ENCODE assay signal across 31 mouse cellular contexts in the genomic region with DNA sequence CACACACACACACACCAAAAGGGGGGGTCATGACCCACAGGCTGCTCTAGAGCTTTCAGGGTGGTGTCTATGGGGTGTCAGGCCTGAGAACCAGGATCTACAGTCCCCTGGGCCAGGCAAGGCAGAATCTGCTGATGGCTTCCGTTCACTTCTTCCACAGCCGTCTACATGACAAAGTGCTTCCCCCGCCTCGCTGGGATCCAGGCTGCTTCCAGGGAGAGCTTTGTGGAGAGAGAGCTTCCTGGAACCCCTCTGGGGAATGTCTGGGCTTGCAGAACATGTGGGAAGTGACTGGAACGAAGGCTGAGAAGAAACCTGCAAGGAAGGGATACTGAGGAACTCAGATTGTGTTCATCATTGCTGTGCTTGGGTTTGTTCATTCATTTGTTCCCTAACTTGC. TPM values are rescaled to one million over a fixed set of nuclear protein-coding genes. Genes with fewer than 3 reads are reported as not detected.
"Had no signal": no experiment of that assay in that cellular context is flagged by ENCODE, and none has a peak within 500 bp of the region (broad histone marks: within the 10 kb centered on the region; RNA-seq: fewer than 3 reads in every experiment).

No protein-coding gene starts in this region.

- H3K4me1 ChIP-seq: kidney, embryonic 15.5 days; limb, embryonic 12.5 days; liver, embryonic 13.5 days; liver, embryonic 15.5 days had no signal

- H3K4me2 ChIP-seq: heart, embryonic 12.5 days; hindbrain, embryonic 12.5 days; hindbrain, embryonic 14.5 days; intestine, embryonic 15.5 days; kidney, embryonic 15.5 days; limb, embryonic 12.5 days; liver, embryonic 11.5 days; liver, embryonic 13.5 days; liver, embryonic 15.5 days had no signal

- H3K4me3 ChIP-seq: gastrocnemius, adult 2 months; heart, embryonic 10.5 days; heart, embryonic 12.5 days; hindbrain, embryonic 10.5 days; hindbrain, embryonic 12.5 days; intestine, embryonic 15.5 days; kidney, embryonic 15.5 days; layer of hippocampus, adult 2 months; left cerebral cortex, adult 2 months; limb, embryonic 10.5 days; limb, embryonic 12.5 days; liver, embryonic 13.5 days; liver, embryonic 15.5 days had no signal

- H3K27ac ChIP-seq: gastrocnemius, adult 2 months; heart, embryonic 10.5 days; hindbrain, embryonic 10.5 days; hindbrain, embryonic 12.5 days; hindbrain, embryonic 14.5 days; intestine, embryonic 15.5 days; kidney, embryonic 15.5 days; kidney, postnatal 0 days; layer of hippocampus, adult 2 months; left cerebral cortex, adult 2 months; limb, embryonic 10.5 days; limb, embryonic 12.5 days; liver, embryonic 13.5 days; liver, embryonic 15.5 days had no signal

- H3K9me3 ChIP-seq: heart, embryonic 10.5 days; heart, embryonic 12.5 days; hindbrain, embryonic 10.5 days; hindbrain, embryonic 12.5 days; intestine, embryonic 15.5 days; kidney, embryonic 15.5 days; limb, embryonic 10.5 days; limb, embryonic 12.5 days; liver, embryonic 13.5 days; liver, embryonic 15.5 days had no signal

- H3K9ac ChIP-seq: heart, embryonic 12.5 days; hindbrain, embryonic 12.5 days; hindbrain, embryonic 14.5 days; intestine, embryonic 15.5 days; kidney, embryonic 15.5 days; limb, embryonic 12.5 days; liver, embryonic 13.5 days; liver, embryonic 15.5 days; liver, postnatal 0 days had no signal

- H3K36me3 ChIP-seq: heart, embryonic 10.5 days; heart, embryonic 12.5 days; hindbrain, embryonic 10.5 days; hindbrain, embryonic 12.5 days; intestine, embryonic 15.5 days; kidney, embryonic 15.5 days; limb, embryonic 10.5 days; limb, embryonic 12.5 days; liver, embryonic 13.5 days; liver, embryonic 15.5 days had no signal

- H3K27me3 ChIP-seq: hindbrain, embryonic 12.5 days; intestine, embryonic 15.5 days; limb, embryonic 12.5 days; liver, embryonic 13.5 days had no signal

- DNase-seq: gastrocnemius, adult 2 months; gastrocnemius, postnatal 10 days; gastrocnemius, postnatal 25 days; heart, adult 18-20 months; heart, postnatal 10 days; heart, postnatal 4 days; kidney, adult 18-20 months; kidney, adult 9 months; kidney, postnatal 25 days; liver; liver, embryonic 13.5 days; liver, postnatal 0 days had no signal

- ATAC-seq: hindbrain, embryonic 16.5 days; inflammation-experienced regulatory T-cells, adult 6 months; intestine, embryonic 15.5 days; intestine, postnatal 0 days; liver, postnatal 0 days had no signal

RNA-seq across cellular contexts. Expression of a gene that starts 9.1 kb away (rescaled TPM):
- polyA plus RNA-seq: heart, embryonic 10.5 days; heart, embryonic 12.5 days; heart, embryonic 14.5 days; heart, embryonic 16.5 days; hindbrain, embryonic 10.5 days; hindbrain, embryonic 12.5 days; hindbrain, embryonic 14.5 days; hindbrain, embryonic 16.5 days; inflammation-experienced regulatory T-cells, adult 6 months; intestine, embryonic 15.5 days; kidney, embryonic 15.5 days; kidney, postnatal 0 days; limb, embryonic 10.5 days; limb, embryonic 12.5 days; liver, embryonic 11.5 days; liver, embryonic 13.5 days; liver, embryonic 15.5 days; liver, postnatal 0 days had no signal

RNA-seq across cellular contexts. Expression of a gene that starts 30.1 kb away (rescaled TPM):
- polyA plus RNA-seq: heart, embryonic 10.5 days; heart, embryonic 12.5 days; heart, embryonic 14.5 days; hindbrain, embryonic 10.5 days; hindbrain, embryonic 12.5 days; hindbrain, embryonic 14.5 days; hindbrain, embryonic 16.5 days; inflammation-experienced regulatory T-cells, adult 6 months; intestine, embryonic 15.5 days; intestine, postnatal 0 days; kidney, postnatal 0 days; limb, embryonic 10.5 days; limb, embryonic 12.5 days; liver, embryonic 11.5 days; liver, embryonic 13.5 days; liver, embryonic 15.5 days; liver, postnatal 0 days had no signal

RNA-seq across cellular contexts. Expression of a gene that starts 55.4 kb away (rescaled TPM):
- polyA plus RNA-seq: heart, embryonic 10.5 days; heart, embryonic 12.5 days; heart, embryonic 14.5 days; heart, embryonic 16.5 days; hindbrain, embryonic 16.5 days; inflammation-experienced regulatory T-cells, adult 6 months; kidney, embryonic 15.5 days; kidney, postnatal 0 days; limb, embryonic 10.5 days; limb, embryonic 12.5 days; liver, embryonic 11.5 days; liver, embryonic 13.5 days; liver, embryonic 15.5 days; liver, postnatal 0 days had no signal
